Mouse (Mus musculus) splenic B cell, adult 2 months (primary cell): ENCODE measurements around the gene Ddx6.

Source experiments
- DNase-seq: peaks from one replicate; pipeline ENCODE4 v3.0.0-alpha.2; 2011; ENCODE audit warnings: low read depth, low spot score
- H3K27me3 ChIP-seq: 2 replicates; pipeline ENCODE4 v1.6.1; 2012; ENCODE audit warnings: mild to moderate bottlenecking, low read length, moderate library complexity, mixed read lengths; ENCODE audit not compliant: control insufficient read depth, poor library complexity, insufficient read depth, severe bottlenecking
- H3K36me3 ChIP-seq: 2 replicates; pipeline ENCODE4 v1.6.1; 2012; ENCODE audit warnings: mild to moderate bottlenecking, low read length, moderate library complexity, mixed read lengths; ENCODE audit not compliant: control insufficient read depth, poor library complexity, insufficient read depth, severe bottlenecking

Ddx6 gene

GRCm38 (mm10) chr9:44587262-44588160 is 17.2 kb upstream of the Ddx6 start:
- Histone ChIP-seq H3K36me3 (no peaks in the 10 kb centered on the region), H3K27me3 (no peaks in the 10 kb centered on the region)
- DNase-seq: no peak

- no peaks in the 10 kb centered on the region for H3K27me3 ChIP-seq
- H3K36me3 ChIP-seq: no peaks in the 10 kb centered on the region
- DNase-seq: no peak
Observed at GRCm38 (mm10) chr9:44588605-44589004, 16.1 kb upstream of the Ddx6 start.

- H3K27me3 ChIP-seq: no peaks in the 10 kb centered on the region
- no peaks in the 10 kb centered on the region for H3K36me3 ChIP-seq
- DNase-seq: no peak
Observed at GRCm38 (mm10) chr9:44589095-44589494, 15.6 kb upstream of the Ddx6 start.

- H3K36me3 ChIP-seq: no peaks in the 10 kb centered on the region
- no peak for DNase-seq
- no peaks in the 10 kb centered on the region for H3K27me3 ChIP-seq
Observed at GRCm38 (mm10) chr9:44590969-44591368, 13.7 kb upstream of the Ddx6 start.

DNA sequence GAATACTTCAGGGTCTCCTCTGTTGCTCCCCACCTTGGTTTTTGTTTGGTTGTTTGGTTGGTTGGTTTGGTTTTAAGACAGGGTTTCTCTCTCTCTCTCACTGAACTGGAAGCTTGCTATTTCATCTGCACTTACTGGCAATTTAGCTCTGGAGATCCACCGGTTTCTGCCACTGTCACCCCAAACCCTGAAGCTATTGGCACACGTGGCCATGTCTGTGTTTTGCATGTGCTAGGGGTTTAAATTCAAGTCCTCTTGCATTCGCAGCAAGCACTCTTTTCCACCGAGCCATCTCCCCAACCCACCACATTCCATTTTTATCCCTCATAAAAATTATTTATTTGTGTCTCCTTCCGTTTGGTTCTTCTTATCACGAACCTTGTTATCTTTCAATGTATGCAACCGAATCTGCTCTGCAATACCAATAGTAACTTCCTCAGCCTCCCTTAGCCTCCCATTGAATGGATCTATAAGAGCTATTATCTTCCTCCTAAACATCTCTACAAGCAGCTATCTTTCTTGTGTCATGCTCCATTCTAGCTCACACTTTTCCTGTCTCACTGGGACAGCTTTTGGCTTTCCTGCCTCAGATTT is 13.0 kb upstream of the Ddx6 start:
- no peaks in the 10 kb centered on the region for H3K27me3 ChIP-seq
- no peaks in the 10 kb centered on the region for H3K36me3 ChIP-seq
- no peak for DNase-seq

DNA sequence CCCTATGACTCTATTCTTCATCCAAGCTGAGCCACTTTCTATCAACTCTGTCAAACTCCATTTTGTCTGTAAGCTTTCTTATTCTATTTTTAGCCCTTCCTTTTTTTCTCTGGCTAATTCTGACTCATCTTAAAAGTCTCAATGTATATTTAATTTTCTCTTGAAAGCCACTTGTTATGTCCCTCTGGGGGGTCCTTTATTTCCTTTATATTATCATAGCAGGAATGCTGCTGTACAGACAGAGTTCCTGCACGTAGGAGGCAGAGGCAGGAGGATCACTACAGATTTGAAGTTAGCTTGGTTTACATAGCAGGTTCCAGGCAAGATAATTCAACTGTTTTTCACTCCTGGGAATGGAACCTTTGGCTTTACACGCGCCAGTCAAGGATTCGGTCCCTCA is 11.5 kb upstream of the Ddx6 start:
- H3K36me3 ChIP-seq: no peaks in the 10 kb centered on the region
- H3K27me3 ChIP-seq: no peaks in the 10 kb centered on the region
- no peak for DNase-seq

DNA sequence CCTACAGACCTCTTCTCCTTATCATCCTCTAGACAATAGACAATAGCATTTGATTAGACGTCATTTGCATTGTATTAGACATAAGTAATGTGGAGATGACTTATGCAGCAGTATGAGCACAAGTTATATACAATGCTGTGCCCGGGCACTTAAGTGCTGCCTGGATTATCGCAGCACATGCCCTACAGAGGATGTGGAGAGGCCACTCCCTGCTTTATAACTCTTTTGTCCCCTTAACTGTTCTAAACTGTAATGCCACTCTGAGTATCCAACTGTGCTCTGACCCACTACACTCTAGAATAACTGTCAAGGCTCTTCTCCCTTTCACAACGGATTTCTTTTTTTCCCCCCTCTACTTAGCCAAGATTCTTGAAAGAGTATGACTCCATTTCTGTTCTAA is 10.8 kb upstream of the Ddx6 start:
- H3K36me3 ChIP-seq: no peaks in the 10 kb centered on the region
- DNase-seq: no peak

DNA sequence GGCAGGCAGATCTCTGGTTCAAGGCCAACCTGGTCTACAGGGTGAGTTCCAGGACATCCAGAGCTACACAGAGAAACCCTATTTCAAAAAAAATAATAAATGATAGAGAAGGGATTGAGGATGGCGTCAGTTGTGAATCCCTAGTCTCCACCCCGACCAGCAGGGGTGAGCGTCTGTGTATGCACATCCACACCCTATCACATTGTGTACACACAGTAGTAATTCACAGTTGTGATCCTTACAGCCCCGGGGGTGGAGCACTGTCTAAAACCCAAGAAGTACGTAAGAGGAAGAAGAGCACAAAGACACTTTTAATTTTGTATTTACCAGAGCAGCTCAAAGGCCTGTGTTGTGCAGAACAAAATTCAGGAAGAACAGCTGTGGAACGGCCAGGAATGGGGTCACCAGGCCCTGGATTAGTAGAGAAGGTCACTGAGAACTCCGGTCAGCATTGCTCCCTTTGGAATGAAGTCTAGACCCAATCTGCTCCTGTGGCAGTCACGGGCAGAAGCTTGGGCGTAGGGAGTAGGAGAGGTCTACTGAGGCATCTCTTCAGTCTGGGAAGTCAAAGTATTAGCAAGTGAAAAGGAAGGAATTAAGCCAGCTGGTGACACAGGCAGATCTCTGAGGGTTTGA is 9.7 kb upstream of the Ddx6 start:
- H3K27me3 ChIP-seq: no peaks in the 10 kb centered on the region
- no peak for DNase-seq
- no peaks in the 10 kb centered on the region for H3K36me3 ChIP-seq

More for the DNA sequence above, 10.8 kb upstream of the Ddx6 start:
- no peaks in the 10 kb centered on the region for H3K27me3 ChIP-seq

DNA sequence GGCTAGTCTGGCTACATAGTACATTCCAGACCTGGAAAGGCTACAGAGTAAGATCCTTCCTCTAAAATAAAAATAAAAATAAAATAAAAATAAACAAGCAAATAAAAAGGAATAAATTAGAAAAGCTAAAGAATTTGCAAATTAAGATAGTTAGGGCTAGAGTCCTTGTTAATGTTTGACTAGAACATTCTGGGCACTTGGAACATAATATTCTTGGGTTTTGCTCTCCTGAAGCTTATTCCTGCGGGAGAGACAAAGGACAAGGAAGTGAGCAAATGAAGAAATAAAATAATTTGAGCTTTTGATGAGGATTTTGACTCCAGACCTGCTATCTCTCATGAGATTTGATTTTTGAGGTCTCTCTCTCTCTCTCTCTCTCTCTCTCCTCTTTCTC is 9.2 kb upstream of the Ddx6 start:
- no peak for DNase-seq
- Histone ChIP-seq H3K36me3 (no peaks in the 10 kb centered on the region), H3K27me3 (no peaks in the 10 kb centered on the region)

- H3K36me3 ChIP-seq: no peaks in the 10 kb centered on the region
- no peak for DNase-seq
- H3K27me3 ChIP-seq: no peaks in the 10 kb centered on the region
Observed at GRCm38 (mm10) chr9:44597742-44598141, 7.0 kb upstream of the Ddx6 start.

DNA sequence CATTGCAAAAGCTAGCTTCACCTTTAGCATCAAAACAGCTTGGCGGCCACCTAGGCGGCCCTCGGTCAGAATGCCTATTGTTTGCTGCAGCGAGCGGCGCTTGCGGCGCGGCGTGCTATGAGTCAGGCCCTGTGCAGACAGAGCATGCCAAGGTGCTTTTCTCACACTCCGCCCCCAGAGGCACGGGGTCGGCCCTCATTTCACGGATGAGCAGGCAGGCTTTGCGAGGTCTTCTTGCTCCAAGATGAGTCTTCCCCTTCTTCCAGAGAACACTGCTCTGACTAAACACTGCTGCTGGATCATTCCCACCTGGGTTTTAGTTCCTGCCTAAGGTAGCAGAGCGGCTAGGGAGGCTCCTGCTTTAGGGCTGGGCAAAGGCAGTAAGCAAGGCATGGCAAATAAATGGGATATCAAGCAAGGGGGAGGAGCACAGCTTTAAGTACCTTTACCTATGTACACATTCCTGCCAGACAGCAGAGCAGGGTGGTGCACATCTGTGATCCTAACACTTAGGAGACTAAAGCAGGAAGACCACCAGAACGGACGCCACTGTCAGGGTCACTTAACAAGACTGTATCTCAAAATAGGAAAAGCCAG is 5.7 kb upstream of the Ddx6 start:
- H3K27me3 ChIP-seq: no peaks in the 10 kb centered on the region
- DNase-seq: no peak
- H3K36me3 ChIP-seq: no peaks in the 10 kb centered on the region

DNA sequence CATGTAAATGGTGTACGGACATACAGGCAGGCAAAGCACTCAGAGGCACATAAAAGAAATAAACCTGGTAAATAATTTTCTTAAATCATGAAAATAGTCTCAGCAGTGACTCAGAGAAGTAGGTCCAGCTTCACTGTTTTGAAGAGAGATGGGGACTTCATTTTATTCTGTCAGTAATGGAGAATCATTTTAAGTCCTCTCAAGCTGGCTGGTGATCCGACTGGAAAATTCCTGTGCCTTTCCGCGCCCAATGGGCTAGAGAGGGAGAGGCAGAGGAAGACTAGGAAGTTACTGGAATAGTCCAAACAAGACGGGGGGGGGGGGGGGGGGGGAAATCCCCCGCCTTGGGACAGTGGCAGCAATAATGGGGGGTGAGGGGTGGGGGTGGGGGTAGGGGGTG is 5.1 kb upstream of the Ddx6 start:
- Histone ChIP-seq H3K27me3 (no peaks in the 10 kb centered on the region), H3K36me3 (no peaks in the 10 kb centered on the region)
- DNase-seq: no peak

DNA sequence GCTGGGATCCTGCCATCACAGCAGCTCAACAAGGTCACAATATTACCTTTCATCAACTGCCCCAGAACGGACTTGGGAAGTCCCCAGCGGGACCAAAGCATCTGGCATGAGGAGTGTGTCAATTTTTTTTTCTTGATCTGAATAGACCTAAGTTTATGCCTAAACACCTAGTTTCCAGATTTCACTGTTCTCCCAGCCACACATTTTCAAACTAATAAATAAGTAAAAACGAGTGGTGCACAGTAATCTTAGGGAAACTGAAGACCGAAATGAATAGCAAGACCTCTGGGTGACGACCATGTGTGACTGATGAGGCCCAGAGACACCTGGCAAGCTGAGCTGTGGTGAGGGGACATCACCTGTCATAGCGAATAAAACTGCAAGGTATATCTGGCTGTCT is 3.9 kb upstream of the Ddx6 start:
- no peaks in the 10 kb centered on the region for H3K27me3 ChIP-seq
- no peak for DNase-seq

GRCm38 (mm10) chr9:44602766-44603165 is 1.9 kb upstream of the Ddx6 start:
- Histone ChIP-seq H3K27me3 (0 out of 2 replicates have a peak, but pooled peaks cover 2% of the 10 kb centered on the region), H3K36me3 (peaks cover 6% of the 10 kb centered on the region; the same call in 1 of the 2 replicates)
- peak; percentile 57 for DNase-seq

More for the DNA sequence above, 3.9 kb upstream of the Ddx6 start:
- H3K36me3 ChIP-seq: no peaks in the 10 kb centered on the region
